Mouse (Mus musculus) forebrain, embryonic 10.5 days (tissue): Measurements from ENCODE around the gene Ddx39b. TPM values are rescaled to one million over a fixed set of nuclear protein-coding genes. Genes with fewer than 3 reads are reported as not detected.

Source experiments
- DNase-seq: peaks from one replicate; pipeline ENCODE4 v3.0.0-alpha.2; 2017; ENCODE audit warnings: low spot score; ENCODE audit errors: extremely low spot score
- H3K27ac ChIP-seq: fragments of 300-500 bp; sonication (generic); 2 replicates; pipeline ENCODE4 v1.5.1; 2016; ENCODE audit warnings: mild to moderate bottlenecking
- H3K27me3 ChIP-seq: fragments of 300-500 bp; sonication (generic); 2 replicates; pipeline ENCODE4 v1.6.1; 2016; ENCODE audit warnings: mild to moderate bottlenecking; ENCODE audit not compliant: poor library complexity, severe bottlenecking
- H3K36me3 ChIP-seq: fragments of 300-500 bp; sonication (generic); replicated peaks from 2 replicates; pipeline ENCODE4 v1.6.1; 2016; ENCODE audit warnings: mild to moderate bottlenecking, moderate library complexity
- H3K4me1 ChIP-seq: fragments of 300-500 bp; sonication (generic); 2 replicates; pipeline ENCODE4 v1.6.1; 2016
- H3K4me3 ChIP-seq: fragments of 300-500 bp; sonication (generic); 2 replicates; pipeline ENCODE4 v1.5.1; 2016; ENCODE audit warnings: mild to moderate bottlenecking, moderate library complexity
- H3K9me3 ChIP-seq: fragments of 300-500 bp; sonication (generic); 2 replicates; pipeline ENCODE4 v1.6.1; 2016; ENCODE audit warnings: mild to moderate bottlenecking, moderate library complexity
- WGBS: fragments of 180-500 bp; shearing (Covaris S2); methylation state at CpG from one replicate; pipeline ENCODE4 v1.1.7; 2016; 5-methylcytosine and 5-hydroxymethylcytosine counted together
- polyA plus RNA-seq: library from polyadenylated mRNA; unstranded; fragments of >200 nt; fragmentation: Nextera tagmentation; extraction: Ambion mirVana; gene quantifications from 2 replicates; pipeline ENCODE4 v1.2.1, GENCODE M21; 2016

The Ddx39b gene
- 757 and 759 TPM in 2 replicates for polyA plus RNA-seq

DNA sequence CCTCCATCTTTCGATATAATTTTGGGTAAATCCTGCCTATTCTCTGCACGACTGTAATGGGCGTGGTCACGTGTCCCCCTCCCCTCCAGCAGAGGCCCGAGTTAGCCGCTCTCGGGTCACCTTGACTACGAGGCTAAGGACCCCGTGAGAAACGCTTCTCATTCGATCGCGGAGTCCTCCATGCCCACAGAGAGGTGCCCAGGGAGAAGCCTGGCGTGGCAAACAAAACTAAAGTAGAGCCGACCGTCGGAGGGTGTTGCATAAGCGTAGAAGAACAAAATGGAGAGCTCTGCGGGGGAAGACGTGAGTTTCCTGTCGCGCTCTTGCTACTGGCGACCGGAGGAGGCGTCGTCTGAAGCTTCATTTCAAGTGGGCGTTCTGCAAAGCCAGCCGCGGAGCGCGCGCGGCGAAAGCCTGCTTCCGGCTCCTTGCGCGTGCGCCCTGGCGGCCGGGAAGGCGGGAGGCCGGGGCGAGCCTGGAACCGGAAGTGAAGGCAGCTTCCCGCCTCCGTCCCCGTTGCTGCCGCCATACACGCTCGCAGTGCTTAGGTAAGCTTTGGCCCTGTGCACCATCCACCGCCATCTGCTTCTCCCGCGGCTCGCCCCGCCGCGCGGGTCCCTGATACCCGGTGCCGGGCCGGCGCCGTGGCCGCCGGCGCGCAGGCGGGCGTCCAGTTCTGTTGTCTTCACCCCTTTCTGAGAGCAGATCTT is at the start of gene Ddx39b:
Gene Ddx39b (plus strand): TSS at position 442 of the 710 bp plus-strand sequence.
- Histone ChIP-seq H3K27me3 (no peaks in the 10 kb centered on the region), H3K9me3 (no peaks in the 10 kb centered on the region), H3K36me3 (peaks cover 41% of the 10 kb centered on the region), H3K4me1 (peaks cover 60% of the 10 kb centered on the region), H3K4me3 (peak within 1 kb of the TSS; percentile 85), H3K27ac (peak within 1 kb of the TSS; percentile 99)
- WGBS, result under 1% methylated on average over 69 of the region's 69 CpGs
- peak; percentile 94 for DNase-seq

DNA sequence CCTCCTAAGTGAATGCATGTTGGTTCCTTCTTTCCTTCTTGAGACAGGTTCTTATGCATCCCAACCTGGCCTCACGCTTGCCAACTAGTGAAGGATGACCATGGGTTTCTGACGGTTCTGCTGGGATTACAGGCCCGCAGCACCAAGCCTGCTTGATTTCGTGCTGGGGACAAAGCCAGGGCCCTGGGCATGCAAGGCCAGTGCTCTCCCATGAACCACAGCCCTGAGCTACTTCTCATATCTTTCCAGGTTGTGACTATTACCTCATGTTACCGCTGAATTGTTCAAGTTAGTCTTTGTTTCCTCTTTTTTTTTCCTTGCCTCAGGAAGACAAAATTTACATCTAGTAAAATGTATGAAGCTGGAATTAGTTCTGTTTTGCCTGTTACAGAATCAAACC is 48.6 kb upstream of the Ddx39b start:
- no peak for DNase-seq
- Histone ChIP-seq H3K9me3 (no peaks in the 10 kb centered on the region), H3K4me3 (no peak overlapping the region), H3K27ac (no peak overlapping the region), H3K36me3 (no peaks in the 10 kb centered on the region), H3K4me1 (peaks cover 29% of the 10 kb centered on the region), H3K27me3 (peaks cover 47% of the 10 kb centered on the region)
- 89% methylated on average over 5 of the region's 5 CpGs for WGBS

DNA sequence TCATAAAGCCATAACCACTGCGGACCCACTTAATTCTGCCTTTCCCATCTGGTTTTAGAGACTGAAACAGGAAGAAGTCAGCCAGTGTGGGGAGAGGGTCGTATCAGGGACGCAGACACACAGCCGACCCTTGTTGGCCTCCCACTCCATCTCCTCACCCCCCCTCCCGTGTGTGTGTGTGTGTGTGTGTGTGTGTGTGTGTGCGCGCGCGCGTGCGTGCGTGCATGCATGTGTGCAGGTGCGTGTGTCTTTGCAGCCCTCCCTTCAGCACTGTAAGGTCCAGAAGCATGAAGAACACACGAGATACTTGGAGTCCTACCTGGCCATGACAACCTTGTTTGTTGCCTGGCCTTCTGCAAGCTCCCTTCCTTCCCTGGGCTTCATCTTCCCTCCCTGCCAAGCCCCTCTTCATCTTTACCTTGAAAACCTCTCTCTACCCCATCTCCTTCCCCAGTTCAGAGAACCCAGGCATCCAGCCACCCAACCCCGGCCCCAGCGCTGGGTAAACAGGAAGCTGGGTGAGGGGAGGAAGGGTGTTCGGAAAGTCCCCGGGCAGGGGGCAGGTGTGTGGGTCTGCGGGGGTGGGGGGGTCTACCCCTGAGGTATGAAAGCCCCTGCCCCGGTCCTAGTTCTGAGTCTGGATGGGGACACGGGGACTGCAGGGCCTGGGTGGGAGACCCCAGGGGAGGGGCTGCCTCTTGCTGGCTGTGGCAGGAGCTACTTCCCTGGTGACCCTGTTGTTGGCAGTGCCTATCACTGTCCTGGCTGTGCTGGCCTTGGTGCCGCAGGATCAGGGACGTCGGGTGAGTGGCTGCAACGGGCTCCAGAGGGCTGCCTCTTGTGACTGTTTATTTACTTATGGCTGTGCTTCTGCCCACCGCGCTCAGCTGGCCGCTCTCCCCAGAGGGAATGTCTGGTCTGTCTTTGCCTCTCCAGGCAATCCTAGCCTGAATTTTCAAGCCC is 47.4 kb upstream of the Ddx39b start, which contains the start of gene Ltb:
Gene Ltb (plus strand): TSS at position 559 of the 963 bp plus-strand sequence.
- peak within 1 kb of the TSS; percentile 57 for H3K4me3 ChIP-seq
- peaks cover 35% of the 10 kb centered on the region for H3K4me1 ChIP-seq
- H3K9me3 ChIP-seq, result no peaks in the 10 kb centered on the region
- no peaks in the 10 kb centered on the region for H3K36me3 ChIP-seq
- peaks cover 57% of the 10 kb centered on the region for H3K27me3 ChIP-seq
- no peak within 1 kb of the TSS for H3K27ac ChIP-seq
- 77% methylated on average over 28 of the region's 28 CpGs for WGBS
- DNase-seq, result no peak

DNA sequence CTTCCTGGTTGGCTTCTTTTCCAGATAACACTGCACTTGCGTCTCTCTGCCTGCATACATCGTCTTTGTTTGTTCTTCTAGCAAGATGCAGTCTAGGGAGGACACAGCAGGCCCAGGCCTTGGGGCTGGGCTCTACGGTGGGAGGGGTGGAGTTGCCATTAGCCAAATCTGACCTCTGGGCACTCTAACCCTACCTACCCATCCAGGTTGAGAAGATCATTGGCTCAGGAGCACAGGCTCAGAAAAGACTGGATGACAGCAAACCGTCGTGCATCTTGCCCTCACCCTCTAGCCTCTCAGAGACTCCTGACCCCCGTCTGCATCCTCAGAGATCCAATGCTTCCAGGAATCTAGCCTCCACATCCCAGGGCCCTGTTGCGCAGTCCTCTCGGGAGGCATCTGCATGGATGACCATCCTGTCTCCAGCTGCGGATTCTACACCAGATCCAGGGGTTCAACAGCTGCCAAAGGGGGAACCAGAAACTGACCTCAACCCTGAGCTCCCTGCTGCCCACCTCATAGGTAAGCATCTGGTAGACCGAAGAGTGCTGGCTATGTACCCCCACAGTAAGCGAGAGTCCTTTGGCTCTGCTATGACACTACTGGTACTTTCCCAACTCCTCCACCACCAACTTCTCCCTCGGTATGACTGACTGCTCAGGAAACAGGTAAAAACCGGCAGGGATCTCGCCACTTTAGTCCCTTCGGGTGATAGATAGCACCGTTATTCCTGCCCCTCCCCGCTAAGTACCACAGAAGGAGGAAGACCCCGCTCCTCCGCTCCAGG is 46.5 kb upstream of the Ddx39b start:
- 49% methylated on average over 19 of the region's 19 CpGs for WGBS
- H3K27ac ChIP-seq, result peak overlapping the region; percentile 70
- peaks cover 63% of the 10 kb centered on the region for H3K27me3 ChIP-seq
- H3K36me3 ChIP-seq, result no peaks in the 10 kb centered on the region
- peak overlapping the region; percentile 57 for H3K4me3 ChIP-seq
- no peaks in the 10 kb centered on the region for H3K9me3 ChIP-seq
- H3K4me1 ChIP-seq, result peaks cover 32% of the 10 kb centered on the region
- no peak for DNase-seq

DNA sequence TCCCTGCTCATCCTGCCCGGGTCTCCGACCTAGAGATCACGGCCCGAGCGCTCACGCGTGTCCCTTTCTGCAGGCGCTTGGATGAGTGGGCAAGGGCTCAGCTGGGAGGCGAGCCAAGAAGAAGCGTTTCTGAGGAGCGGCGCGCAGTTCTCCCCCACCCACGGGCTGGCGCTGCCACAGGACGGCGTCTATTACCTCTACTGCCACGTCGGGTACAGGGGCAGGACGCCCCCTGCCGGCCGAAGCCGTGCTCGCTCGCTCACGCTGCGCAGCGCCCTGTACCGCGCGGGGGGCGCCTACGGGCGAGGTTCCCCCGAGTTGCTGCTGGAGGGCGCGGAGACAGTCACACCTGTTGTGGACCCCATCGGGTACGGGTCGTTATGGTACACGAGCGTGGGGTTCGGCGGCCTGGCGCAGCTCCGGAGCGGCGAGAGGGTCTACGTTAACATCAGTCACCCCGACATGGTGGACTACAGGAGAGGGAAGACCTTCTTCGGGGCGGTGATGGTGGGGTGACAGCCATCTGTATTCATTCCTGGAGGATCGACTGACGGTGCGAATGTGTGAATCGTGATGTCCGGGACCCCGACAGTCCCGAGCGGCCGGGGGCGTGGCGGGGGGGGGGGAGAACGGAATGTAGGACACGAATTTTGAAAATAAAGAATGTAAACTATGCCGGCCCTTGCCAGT is 45.8 kb upstream of the Ddx39b start:
- peak overlapping the region; percentile 57 for H3K4me3 ChIP-seq
- H3K4me1 ChIP-seq, result peaks cover 32% of the 10 kb centered on the region
- DNase-seq, result peak; percentile 75
- H3K27me3 ChIP-seq, result peaks cover 70% of the 10 kb centered on the region
- H3K9me3 ChIP-seq, result no peaks in the 10 kb centered on the region
- H3K27ac ChIP-seq, result peak overlapping the region; percentile 70
- WGBS, result 2% methylated on average over 66 of the region's 66 CpGs
- H3K36me3 ChIP-seq, result no peaks in the 10 kb centered on the region

DNA sequence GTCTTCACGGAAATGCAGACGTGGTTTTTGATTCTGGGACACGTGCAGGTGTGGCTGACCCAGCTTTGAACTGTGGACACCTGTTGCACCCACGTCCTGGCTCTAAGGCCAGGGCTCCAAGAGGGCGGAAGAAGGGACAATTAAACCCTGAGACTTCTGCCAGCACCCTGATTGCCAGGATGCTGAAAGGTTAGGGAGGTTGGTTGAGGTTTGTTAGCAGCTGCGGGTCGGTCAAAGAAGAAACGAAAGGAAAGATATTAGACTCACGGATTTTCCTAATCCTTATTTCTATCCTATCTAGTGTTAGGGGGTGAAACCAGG is 45.3 kb upstream of the Ddx39b start:
- Histone ChIP-seq H3K4me1 (peaks cover 32% of the 10 kb centered on the region), H3K36me3 (no peaks in the 10 kb centered on the region), H3K27me3 (peaks cover 75% of the 10 kb centered on the region), H3K4me3 (peak overlapping the region; percentile 57), H3K27ac (no peak overlapping the region), H3K9me3 (no peaks in the 10 kb centered on the region)
- no peak for DNase-seq
- WGBS, result 36% methylated on average over 9 of the region's 9 CpGs

DNA sequence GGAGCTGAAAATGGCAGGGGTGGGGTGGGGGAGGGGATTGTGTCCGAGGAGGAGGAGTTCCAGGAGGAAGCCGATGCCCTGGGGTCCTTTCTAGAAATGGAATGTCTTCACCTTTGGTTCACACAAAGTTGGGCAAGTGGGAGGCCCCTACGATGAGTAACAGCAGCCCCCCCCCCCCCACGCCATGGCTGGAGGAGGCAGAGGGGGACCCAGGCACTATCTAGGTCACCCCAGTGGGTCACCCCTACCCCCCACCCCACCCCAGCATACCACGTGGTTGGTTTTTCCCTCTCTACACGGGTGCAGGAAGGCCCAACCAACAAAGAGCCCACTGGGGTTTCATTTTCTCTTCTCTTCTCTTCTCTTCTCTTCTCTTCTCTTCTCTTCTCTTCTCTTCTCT is 44.4 kb upstream of the Ddx39b start:
- 54% methylated on average over 6 of the region's 6 CpGs for WGBS
- no peak for DNase-seq
- Histone ChIP-seq H3K27me3 (peaks cover 83% of the 10 kb centered on the region), H3K27ac (no peak overlapping the region), H3K36me3 (no peaks in the 10 kb centered on the region), H3K4me1 (peaks cover 32% of the 10 kb centered on the region), H3K9me3 (no peaks in the 10 kb centered on the region), H3K4me3 (no peak overlapping the region)

DNA sequence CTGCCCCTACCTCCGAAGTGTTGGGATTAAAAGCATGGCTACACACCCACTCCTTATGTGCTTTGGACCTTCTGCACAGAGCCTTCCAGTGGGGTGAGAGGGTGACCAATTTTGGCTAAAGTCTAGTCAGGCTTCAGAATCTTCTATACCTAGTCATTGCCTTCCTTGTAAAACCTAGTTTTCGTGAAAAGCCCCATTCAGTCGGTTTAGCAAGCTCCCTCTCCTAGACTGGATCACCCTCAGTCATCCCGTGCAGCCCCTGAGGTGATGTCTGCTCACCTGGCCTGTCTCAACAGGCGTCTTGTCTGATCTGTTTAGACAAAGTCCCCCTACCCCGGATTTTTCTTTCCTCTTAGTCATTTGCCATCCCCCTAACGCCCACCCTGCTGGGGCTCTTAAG is 43.5 kb upstream of the Ddx39b start:
- H3K36me3 ChIP-seq, result no peaks in the 10 kb centered on the region
- H3K9me3 ChIP-seq, result no peaks in the 10 kb centered on the region
- DNase-seq, result no peak
- H3K27me3 ChIP-seq, result peaks cover 92% of the 10 kb centered on the region
- H3K4me1 ChIP-seq, result peaks cover 32% of the 10 kb centered on the region
- H3K4me3 ChIP-seq, result no peak overlapping the region
- H3K27ac ChIP-seq, result no peak overlapping the region
- WGBS, result 55% methylated on average over 7 of the region's 7 CpGs

DNA sequence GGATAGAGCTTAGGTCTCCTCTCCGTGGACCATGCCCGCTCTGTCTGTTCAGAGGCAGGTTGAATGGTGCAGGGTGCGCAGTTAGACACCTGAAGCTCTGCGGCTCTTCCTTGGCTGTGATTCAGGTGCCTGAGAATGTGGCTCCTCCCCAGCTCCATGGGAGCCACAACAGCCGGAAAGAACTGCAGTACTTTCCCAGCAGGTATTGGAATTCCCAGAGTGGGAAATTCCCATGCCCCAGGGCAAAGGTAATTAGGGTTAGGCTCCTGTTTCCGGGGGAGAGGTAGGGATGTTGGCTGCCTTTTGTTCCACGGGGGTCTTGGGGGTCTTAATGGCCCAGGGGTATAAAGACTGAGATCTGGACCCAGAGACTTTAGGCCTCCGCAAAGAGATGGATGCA is 42.6 kb upstream of the Ddx39b start:
- peaks cover 31% of the 10 kb centered on the region for H3K4me1 ChIP-seq
- DNase-seq, result no peak
- no peak overlapping the region for H3K27ac ChIP-seq
- WGBS, result 25% methylated on average over 8 of the region's 8 CpGs
- no peak overlapping the region for H3K4me3 ChIP-seq
- no peaks in the 10 kb centered on the region for H3K36me3 ChIP-seq
- peaks cover 94% of the 10 kb centered on the region for H3K27me3 ChIP-seq
- no peaks in the 10 kb centered on the region for H3K9me3 ChIP-seq

DNA sequence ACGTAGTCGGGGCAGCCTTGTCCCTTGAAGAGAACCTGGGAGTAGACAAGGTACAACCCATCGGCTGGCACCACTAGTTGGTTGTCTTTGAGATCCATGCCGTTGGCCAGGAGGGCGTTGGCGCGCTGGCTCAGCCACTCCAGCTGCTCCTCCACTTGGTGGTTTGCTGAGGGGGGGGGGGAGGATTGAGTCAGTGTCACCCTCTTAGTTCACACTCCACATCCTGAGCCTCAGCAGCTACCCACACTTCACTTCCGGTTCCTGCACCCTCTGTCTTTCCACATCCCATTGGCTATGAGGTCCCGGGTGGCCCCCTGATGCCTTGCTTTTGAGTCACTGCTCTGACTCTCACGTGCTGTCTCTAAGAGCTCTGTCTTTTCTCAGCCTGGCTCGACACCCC is 41.1 kb upstream of the Ddx39b start:
- no peak for DNase-seq
- Histone ChIP-seq H3K4me1 (peaks cover 32% of the 10 kb centered on the region), H3K27ac (no peak overlapping the region), H3K27me3 (peaks cover 94% of the 10 kb centered on the region), H3K36me3 (no peaks in the 10 kb centered on the region), H3K9me3 (no peaks in the 10 kb centered on the region), H3K4me3 (no peak overlapping the region)
- 94% methylated on average over 11 of the region's 11 CpGs for WGBS

DNA sequence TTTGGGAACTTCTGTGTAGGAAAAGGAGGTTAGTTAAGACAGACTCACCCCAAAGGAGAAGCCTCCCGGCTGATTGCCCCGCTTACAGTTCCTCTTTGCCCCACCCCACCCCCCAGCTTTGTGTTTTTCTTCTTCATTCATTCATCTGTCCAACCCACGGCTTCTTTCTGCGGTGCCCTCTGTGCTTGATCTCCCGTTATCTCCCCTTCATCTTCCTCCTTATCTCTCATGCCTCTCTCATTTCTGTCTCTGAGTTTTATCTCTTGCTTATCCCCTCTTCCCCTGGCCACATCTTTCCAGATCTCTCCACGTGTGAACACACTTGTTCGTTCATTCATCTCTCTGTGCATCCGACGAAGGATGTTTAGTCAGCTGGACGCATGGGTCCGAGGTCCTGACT is 40.4 kb upstream of the Ddx39b start:
- DNase-seq, result no peak

DNA sequence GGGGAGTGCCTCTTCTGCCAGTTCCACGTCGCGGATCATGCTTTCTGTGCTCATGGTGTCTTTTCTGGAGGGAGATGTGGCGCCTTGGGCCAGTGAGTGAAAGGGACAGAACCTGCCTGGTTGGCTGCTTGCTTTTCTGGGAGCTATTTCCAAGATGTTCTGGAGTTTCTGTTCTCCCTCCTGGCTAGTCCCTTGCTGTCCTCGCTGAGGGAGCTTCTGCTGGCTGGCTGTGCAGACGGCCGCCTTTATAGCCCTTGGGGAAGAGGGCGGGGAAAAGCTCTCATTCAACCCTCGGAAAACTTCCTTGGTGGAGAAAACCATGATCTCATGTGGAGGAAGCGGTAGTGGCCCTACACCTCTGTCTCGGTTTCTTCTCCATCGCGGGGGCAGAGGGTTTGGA is 39.8 kb upstream of the Ddx39b start, which contains the start of gene Tnf:
Gene Tnf (minus strand): TSS at position 221 of the 400 bp plus-strand sequence.
- Histone ChIP-seq H3K9me3 (no peaks in the 10 kb centered on the region), H3K4me1 (peaks cover 21% of the 10 kb centered on the region), H3K4me3 (no peak within 1 kb of the TSS), H3K27me3 (peaks cover 82% of the 10 kb centered on the region), H3K36me3 (no peaks in the 10 kb centered on the region), H3K27ac (no peak within 1 kb of the TSS)
- 52% methylated on average over 13 of the region's 13 CpGs for WGBS
- DNase-seq, result no peak

More for the DNA sequence above, 40.4 kb upstream of the Ddx39b start:
- Histone ChIP-seq H3K27ac (no peak overlapping the region), H3K4me3 (no peak overlapping the region), H3K27me3 (peaks cover 89% of the 10 kb centered on the region), H3K4me1 (peaks cover 24% of the 10 kb centered on the region), H3K9me3 (no peaks in the 10 kb centered on the region), H3K36me3 (no peaks in the 10 kb centered on the region)
- WGBS, result 85% methylated on average over 11 of the region's 11 CpGs
